ENCODE assay signal across 8 mouse cellular contexts in genomic region chr13:40885935-40886642, GRCm38 (mm10). TPM values are rescaled to one million over a fixed set of nuclear protein-coding genes. Genes with fewer than 3 reads are reported as not detected.
DNase-seq lines count a peak whose midpoint lies in the region; ATAC-seq lines count a peak whose summit lies in the region.

No protein-coding gene starts in this region.

- H3K36me3 ChIP-seq in kidney, embryonic 14.5 days (ENCODE audit: control insufficient read depth, insufficient read depth, low read length), result no peaks in the 10 kb centered on the region
- no peaks in the 10 kb centered on the region for H3K36me3 ChIP-seq in embryonic facial prominence, embryonic 13.5 days
- H3K36me3 ChIP-seq in intestine, embryonic 15.5 days, result no peaks in the 10 kb centered on the region
- no peaks in the 10 kb centered on the region for H3K36me3 ChIP-seq in midbrain, embryonic 15.5 days (replicated peaks)

- DNase-seq in kidney, postnatal 10 days, result no peak
- DNase-seq in layer of hippocampus, postnatal 25 days (ENCODE audit: extremely low spot score in 1 of 2, low spot score in 1 of 2), result no peak
- no peak for DNase-seq in ovary, postnatal 14 days (ENCODE audit: low spot score)
- no peak for DNase-seq in left cerebral cortex, postnatal 36 days (ENCODE audit: low spot score in 2 of 2)

- no peaks in the 10 kb centered on the region for H3K27me3 ChIP-seq in kidney, embryonic 14.5 days (ENCODE audit: control insufficient read depth, insufficient read depth, low read length)
- peaks cover 12% of the 10 kb centered on the region for H3K27me3 ChIP-seq in embryonic facial prominence, embryonic 13.5 days
- H3K27me3 ChIP-seq in intestine, embryonic 15.5 days (replicated peaks), result no peaks in the 10 kb centered on the region
- no peaks in the 10 kb centered on the region for H3K27me3 ChIP-seq in midbrain, embryonic 15.5 days (replicated peaks)

- no peaks in the 10 kb centered on the region for H3K9me3 ChIP-seq in kidney, embryonic 14.5 days (ENCODE audit: control insufficient read depth, low read length)
- H3K9me3 ChIP-seq in embryonic facial prominence, embryonic 13.5 days, result no peaks in the 10 kb centered on the region
- H3K9me3 ChIP-seq in intestine, embryonic 15.5 days, result no peaks in the 10 kb centered on the region
- H3K9me3 ChIP-seq in midbrain, embryonic 15.5 days, result no peaks in the 10 kb centered on the region

- H3K4me2 ChIP-seq in kidney, embryonic 14.5 days (replicated peaks; ENCODE audit: low read depth, low read length), result peak overlapping the region; percentile 67
- peak overlapping the region; percentile 63 for H3K4me2 ChIP-seq in embryonic facial prominence, embryonic 13.5 days
- H3K4me2 ChIP-seq in intestine, embryonic 15.5 days (replicated peaks), result peak overlapping the region; percentile 62
- H3K4me2 ChIP-seq in midbrain, embryonic 15.5 days, result peak overlapping the region; percentile 48

- no peak overlapping the region for H3K9ac ChIP-seq in kidney, embryonic 14.5 days (ENCODE audit: low read depth, low read length)
- peak overlapping the region; percentile 70; the same call in 1 of the 2 replicates for H3K9ac ChIP-seq in embryonic facial prominence, embryonic 13.5 days
- no peak overlapping the region for H3K9ac ChIP-seq in intestine, embryonic 15.5 days
- H3K9ac ChIP-seq in midbrain, embryonic 15.5 days, result 0 out of 2 replicates have a peak overlapping the region, but pooled peaks have one; percentile 29

- H3K4me3 ChIP-seq in kidney, embryonic 14.5 days (ENCODE audit: low read length), result peak overlapping the region; percentile 35; the same call in 1 of the 2 replicates
- H3K4me3 ChIP-seq in embryonic facial prominence, embryonic 13.5 days, result peak overlapping the region; percentile 44
- 0 out of 2 replicates have a peak overlapping the region, but pooled peaks have one; percentile 29 for H3K4me3 ChIP-seq in intestine, embryonic 15.5 days (replicated peaks)
- peak overlapping the region; percentile 34 for H3K4me3 ChIP-seq in midbrain, embryonic 15.5 days

- no peak overlapping the region for H3K27ac ChIP-seq in kidney, embryonic 14.5 days (ENCODE audit: low read depth, low read length)
- H3K27ac ChIP-seq in embryonic facial prominence, embryonic 13.5 days, result no peak overlapping the region
- no peak overlapping the region for H3K27ac ChIP-seq in intestine, embryonic 15.5 days
- no peak overlapping the region for H3K27ac ChIP-seq in midbrain, embryonic 15.5 days

- no peak for ATAC-seq in kidney, embryonic 14.5 days (ENCODE audit: low FRiP score, low TSS enrichment)
- ATAC-seq in embryonic facial prominence, embryonic 13.5 days (ENCODE audit: insufficient number of reproducible peaks, insufficient read depth, low FRiP score, low TSS enrichment, low read depth), result no peak
- ATAC-seq in intestine, embryonic 15.5 days, result no peak
- no peak for ATAC-seq in midbrain, embryonic 15.5 days (replicated peaks)

- intact Hi-C loops in left cerebral cortex, postnatal 36 days (cut with DNase I), result no loop called here

- peaks cover 3% of the 10 kb centered on the region; the same call in 1 of the 2 replicates for H3K4me1 ChIP-seq in kidney, embryonic 14.5 days (ENCODE audit: control insufficient read depth, insufficient read depth, low read length)
- H3K4me1 ChIP-seq in embryonic facial prominence, embryonic 13.5 days, result peaks cover 22% of the 10 kb centered on the region
- peaks cover 16% of the 10 kb centered on the region; the same call in 1 of the 2 replicates for H3K4me1 ChIP-seq in intestine, embryonic 15.5 days (replicated peaks)
- peaks cover 12% of the 10 kb centered on the region; the same call in 1 of the 2 replicates for H3K4me1 ChIP-seq in midbrain, embryonic 15.5 days

- 44% methylated on average over 10 of the region's 10 CpGs for WGBS in kidney, embryonic 14.5 days
- 38% methylated on average over 10 of the region's 10 CpGs for WGBS in embryonic facial prominence, embryonic 13.5 days
- 55% methylated on average over 10 of the region's 10 CpGs for WGBS in intestine, embryonic 15.5 days
- WGBS in midbrain, embryonic 15.5 days, result 44% methylated on average over 10 of the region's 10 CpGs

RNA-seq across cellular contexts. Expression of gene Gcnt2, which starts 26.5 kb away (rescaled TPM):
- 3.4 and 6.9 TPM in 2 replicates for polyA plus RNA-seq in kidney, embryonic 14.5 days (2014; fragmentation: Nextera tagmentation; extraction: Ambion mirVana)
- polyA plus RNA-seq in embryonic facial prominence, embryonic 13.5 days (2015; fragmentation: Nextera tagmentation; extraction: Ambion mirVana), result 2.7 and 3.7 TPM in 2 replicates
- 12.2 and 12.4 TPM in 2 replicates for polyA plus RNA-seq in intestine, embryonic 15.5 days (2015; fragmentation: Nextera tagmentation; extraction: Ambion mirVana)
- 3.6 and 3.7 TPM in 2 replicates for polyA plus RNA-seq in midbrain, embryonic 15.5 days (2015; fragmentation: Nextera tagmentation; extraction: Ambion mirVana)
- total RNA-seq in layer of hippocampus, postnatal 25 days (2021), result 10 to 100 TPM; 17.0 to 17.5 TPM
- total RNA-seq in left cerebral cortex, postnatal 36 days (2021), result 10 to 100 TPM; 17.5 to 18.3 TPM

Comparison
In these comparisons a context has a peak if more than half of its experiments do, and no peak if none do; other contexts are left out.
1. H3K9ac ChIP-seq: peak in embryonic facial prominence, embryonic 13.5 days (single experiment) and midbrain, embryonic 15.5 days (single experiment); none in kidney, embryonic 14.5 days (single experiment) and intestine, embryonic 15.5 days (single experiment).
2. Peak in every context shown above with its lines, with median percentiles within 50 percentile points of each other: H3K4me2 ChIP-seq and H3K4me3 ChIP-seq.